Mouse (Mus musculus): ENCODE measurements around the gene Cox6b2. TPM values are rescaled to one million over a fixed set of nuclear protein-coding genes. Genes with fewer than 3 reads are reported as not detected.
"Not testable (repeated sequence)": the region's sequence is repeated elsewhere in the genome, so short reads cannot be mapped to it uniquely, and the experiment has no call there.

Cox6b2 gene
- 1 to 10 TPM; 2.6 to 2.9 TPM for total RNA-seq (2021)
- long read RNA-seq, experiment 1, result 0 reads
- long read RNA-seq, experiment 2, partial matches to known transcripts, result 0 of 2 reads
- long read RNA-seq, experiment 2, other reads (novel, unspliced or antisense), result 1 of 2 reads

GRCm38 (mm10) chr7:4752821-4753570 lies at the start of gene Cox6b2:
Cox6b2 (minus strand) TSS chr7:4753094.
- intact Hi-C loops (cut with DNase I; ENCODE audit: low total_unique reads), result no loop called here
- peak; percentile 68 for DNase-seq

GRCm38 (mm10) chr7:4802247-4802646 lies 49.4 kb upstream of the Cox6b2 start:
- DNase-seq, result no peak
- intact Hi-C loops (cut with DNase I; ENCODE audit: low total_unique reads), result loop anchor here (10.0 kb wide), 2 partner anchors 177 to 247 kb away; no protein-coding TSS in a partner anchor

GRCm38 (mm10) chr7:4795767-4796433 lies 43.0 kb upstream of the Cox6b2 start:
- intact Hi-C loops (cut with DNase I; ENCODE audit: low total_unique reads), result no loop called here
- no peak for DNase-seq

- DNase-seq, result no peak
- intact Hi-C loops (cut with DNase I; ENCODE audit: low total_unique reads), result no loop called here
Measured at GRCm38 (mm10) chr7:4794631-4795168, 41.8 kb upstream of the Cox6b2 start.

GRCm38 (mm10) chr7:4793674-4794073 lies 40.8 kb upstream of the Cox6b2 start:
- intact Hi-C loops (cut with DNase I; ENCODE audit: low total_unique reads), result no loop called here
- DNase-seq, result no peak

- DNase-seq; intact Hi-C loops (cut with DNase I; ENCODE audit: low total_unique reads): not testable (repeated sequence)
Measured at GRCm38 (mm10) chr7:4793248-4793647, 40.4 kb upstream of the Cox6b2 start.

GRCm38 (mm10) chr7:4792278-4793212 lies 39.7 kb upstream of the Cox6b2 start, which contains the start of gene Rpl28:
Rpl28 (plus strand) TSS chr7:4792874.
- intact Hi-C loops (cut with DNase I; ENCODE audit: low total_unique reads), result no loop called here
- peak; percentile 95 for DNase-seq

- peak; percentile 74 for DNase-seq
- intact Hi-C loops (cut with DNase I; ENCODE audit: low total_unique reads), result loop anchor here (5.0 kb wide), 1 partner anchor 87 kb away; no protein-coding TSS in a partner anchor
Measured at GRCm38 (mm10) chr7:4789436-4789935, 36.6 kb upstream of the Cox6b2 start, which contains the start of gene Tmem238. Tmem238 (minus strand) TSS chr7:4789656.

GRCm38 (mm10) chr7:4788499-4789435 lies 35.9 kb upstream of the Cox6b2 start:
- peak; percentile 64 for DNase-seq
- intact Hi-C loops (cut with DNase I; ENCODE audit: low total_unique reads), result loop anchor here (5.0 kb wide), 1 partner anchor 86 kb away; no protein-coding TSS in a partner anchor

GRCm38 (mm10) chr7:4783667-4784268 lies 30.9 kb upstream of the Cox6b2 start:
- intact Hi-C loops (cut with DNase I; ENCODE audit: low total_unique reads), result loop anchor here (5.0 kb wide), 1 partner anchor 41 kb away; the partner anchor contains the start of gene Kmt5c
- no peak for DNase-seq

- no peak for DNase-seq
- intact Hi-C loops (cut with DNase I; ENCODE audit: low total_unique reads), result loop anchor here (5.0 kb wide), 1 partner anchor 40 kb away; the partner anchor contains the start of gene Kmt5c
Measured at GRCm38 (mm10) chr7:4782759-4783158, 29.9 kb upstream of the Cox6b2 start, which contains the start of the genes Il11 and Tmem190. Il11 (minus strand) TSS chr7:4782859. Tmem190 (plus strand) TSS chr7:4782937.

GRCm38 (mm10) chr7:4782130-4782529 lies 29.2 kb upstream of the Cox6b2 start:
- intact Hi-C loops (cut with DNase I; ENCODE audit: low total_unique reads), result loop anchor here (5.0 kb wide), 1 partner anchor 40 kb away; the partner anchor contains the start of gene Kmt5c
- DNase-seq, result no peak

- DNase-seq, result no peak
- intact Hi-C loops (cut with DNase I; ENCODE audit: low total_unique reads), result loop anchor here (5.0 kb wide), 1 partner anchor 38 kb away; the partner anchor contains the start of gene Kmt5c
Measured at GRCm38 (mm10) chr7:4779921-4780320, 27.0 kb upstream of the Cox6b2 start.

- intact Hi-C loops (cut with DNase I; ENCODE audit: low total_unique reads), result no loop called here
Measured at GRCm38 (mm10) chr7:4777851-4778637, 25.1 kb upstream of the Cox6b2 start.

GRCm38 (mm10) chr7:4776861-4777830 lies 24.3 kb upstream of the Cox6b2 start:
- intact Hi-C loops (cut with DNase I; ENCODE audit: low total_unique reads), result no loop called here
- peak; percentile 72 for DNase-seq

More at GRCm38 (mm10) chr7:4777851-4778637, 25.1 kb upstream of the Cox6b2 start:
- no peak for DNase-seq
